Mouse (Mus musculus) layer of hippocampus, postnatal 36 days (tissue): ENCODE measurements at regions not wholly inside any gene's neighbourhood (a gene's known extent, or its start where the extent isn't known, plus 50 kb on each side); places are given as distances from the start of the nearest gene placed in this dataset.
"Not testable (repeated sequence)": the region's sequence is repeated elsewhere in the genome, so short reads cannot be mapped to it uniquely, and the experiment has no call there.

Experiments
- DNase-seq, 2 experiments: peaks; one replicate each; pipeline ENCODE4 v3.0.0; 2022

- DNase-seq: peak; percentile 42 to 51
These were observed 545.4 kb downstream of the Zfp704 start for GRCm38 (mm10) chr3:9064266-9065031.

- no peak for DNase-seq
These were observed 546.2 kb downstream of the Zfp704 start for GRCm38 (mm10) chr3:9063662-9064061.

- DNase-seq: no peak
These were observed 548.5 kb downstream of the Zfp704 start for GRCm38 (mm10) chr3:9061396-9061795.

GRCm38 (mm10) chr3:9057703-9058102, 552.2 kb downstream of the Zfp704 start:
- DNase-seq: not testable (repeated sequence)

- DNase-seq: no peak
These were observed 553.0 kb downstream of the Zfp704 start for GRCm38 (mm10) chr3:9056846-9057245.

- DNase-seq: no peak
These were observed 554.1 kb downstream of the Zfp704 start for GRCm38 (mm10) chr3:9055780-9056179.
